Mouse (Mus musculus) ES-CJ7 (cell line): ENCODE results near the gene Ntpcr.

Experiments used
- DNase-seq: peaks from one replicate; pipeline ENCODE4 v3.0.0; 2011; ENCODE audit warnings: low read depth, low spot score

The Ntpcr gene

DNA sequence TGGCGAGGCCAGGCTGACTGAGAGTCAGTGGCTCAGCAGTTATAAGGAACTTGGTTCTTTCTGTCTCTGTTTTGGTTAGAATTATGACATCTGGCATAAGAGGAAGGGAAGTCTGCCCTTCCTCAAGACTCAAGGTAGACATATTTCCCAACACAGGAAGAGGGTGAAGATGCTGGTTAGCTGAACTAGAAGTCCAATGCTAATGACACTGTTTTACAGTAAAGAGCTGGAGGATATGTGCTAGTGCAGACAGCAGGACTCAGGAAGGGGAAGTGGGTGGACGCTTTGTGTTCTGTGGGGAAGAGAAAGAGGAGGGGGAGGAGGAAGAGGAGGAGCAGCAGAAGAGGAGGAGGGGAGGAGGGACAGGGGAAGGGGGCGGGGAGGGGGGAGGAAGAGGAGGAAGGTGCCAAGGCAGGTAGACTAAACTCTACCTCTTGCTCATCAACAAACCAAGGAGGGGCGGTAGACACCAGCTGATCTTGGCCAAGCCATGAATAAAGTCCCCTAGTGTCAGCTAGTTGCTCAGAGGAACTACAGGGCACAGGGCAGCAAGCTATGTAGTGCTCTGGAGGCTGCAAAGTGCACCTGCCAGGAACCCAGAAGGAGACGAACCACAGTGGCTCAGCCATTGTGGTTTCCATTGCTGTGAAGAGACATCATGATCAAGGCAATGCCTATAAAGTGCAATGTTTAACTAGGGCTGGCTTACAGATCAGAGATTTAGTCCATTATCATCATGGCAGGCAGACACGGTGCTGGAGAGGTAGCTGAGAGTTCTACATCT, 4.5 kb upstream of the Ntpcr start:
- DNase-seq, result no peak

DNA sequence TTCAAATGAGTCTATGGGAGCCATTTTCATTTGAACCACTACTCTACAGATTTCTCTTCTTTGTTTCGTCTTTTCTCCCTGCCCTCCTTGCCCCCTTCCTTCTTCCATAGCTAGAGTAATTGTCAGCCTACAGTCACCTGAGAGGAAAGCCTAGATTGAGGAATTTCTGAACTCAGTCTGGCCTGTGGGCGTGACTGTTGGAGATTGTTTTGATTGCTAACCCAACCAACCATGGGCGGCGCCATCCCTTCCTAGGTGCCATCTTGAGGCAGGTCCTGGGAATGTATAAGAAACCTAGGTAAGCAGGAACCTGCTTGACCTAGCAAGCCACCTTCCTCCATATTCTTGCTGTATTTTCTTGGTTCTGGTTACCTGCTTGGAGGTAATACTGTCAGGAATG, 3.6 kb upstream of the Ntpcr start:
- DNase-seq, result peak; percentile 53

DNA sequence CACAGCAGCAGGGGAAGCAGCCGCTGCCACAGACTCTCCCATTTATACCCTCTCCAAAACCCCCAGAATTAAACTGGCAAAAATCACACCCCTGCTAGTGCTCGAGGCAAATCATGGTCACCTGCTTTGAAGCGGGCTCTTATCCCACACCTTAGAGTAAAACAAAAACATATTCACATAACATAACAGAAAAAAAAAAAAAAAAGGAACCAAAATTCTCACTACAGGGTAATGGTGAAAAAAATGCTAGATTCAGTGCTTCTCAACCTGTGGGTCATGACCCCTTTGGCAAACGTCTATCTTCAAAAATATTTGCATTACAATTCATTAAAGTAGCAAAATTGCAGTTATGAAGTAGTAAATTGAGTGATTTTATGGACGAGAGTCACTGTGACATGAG, 2.8 kb upstream of the Ntpcr start:
- DNase-seq, result no peak

DNA sequence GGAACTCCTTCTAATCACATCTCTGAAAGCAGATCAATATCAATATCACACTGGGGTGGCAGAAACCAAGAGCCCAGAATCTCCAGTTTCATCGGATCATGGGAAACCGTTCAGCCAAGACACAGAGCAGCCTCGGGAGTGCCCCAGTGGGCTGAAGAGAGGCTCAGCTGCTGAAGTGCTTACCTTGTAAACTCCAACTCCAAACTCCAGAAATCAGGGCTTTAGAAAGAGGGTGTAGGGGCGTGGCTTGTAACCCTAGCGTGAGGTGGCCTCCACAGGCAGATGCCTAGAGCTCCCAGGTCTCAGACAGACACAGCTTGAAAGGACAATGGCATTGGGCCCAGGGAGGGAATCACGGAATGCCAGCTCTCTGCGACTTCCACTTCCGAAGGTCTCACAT, 2.0 kb upstream of the Ntpcr start:
- DNase-seq, result peak; percentile 44

DNA sequence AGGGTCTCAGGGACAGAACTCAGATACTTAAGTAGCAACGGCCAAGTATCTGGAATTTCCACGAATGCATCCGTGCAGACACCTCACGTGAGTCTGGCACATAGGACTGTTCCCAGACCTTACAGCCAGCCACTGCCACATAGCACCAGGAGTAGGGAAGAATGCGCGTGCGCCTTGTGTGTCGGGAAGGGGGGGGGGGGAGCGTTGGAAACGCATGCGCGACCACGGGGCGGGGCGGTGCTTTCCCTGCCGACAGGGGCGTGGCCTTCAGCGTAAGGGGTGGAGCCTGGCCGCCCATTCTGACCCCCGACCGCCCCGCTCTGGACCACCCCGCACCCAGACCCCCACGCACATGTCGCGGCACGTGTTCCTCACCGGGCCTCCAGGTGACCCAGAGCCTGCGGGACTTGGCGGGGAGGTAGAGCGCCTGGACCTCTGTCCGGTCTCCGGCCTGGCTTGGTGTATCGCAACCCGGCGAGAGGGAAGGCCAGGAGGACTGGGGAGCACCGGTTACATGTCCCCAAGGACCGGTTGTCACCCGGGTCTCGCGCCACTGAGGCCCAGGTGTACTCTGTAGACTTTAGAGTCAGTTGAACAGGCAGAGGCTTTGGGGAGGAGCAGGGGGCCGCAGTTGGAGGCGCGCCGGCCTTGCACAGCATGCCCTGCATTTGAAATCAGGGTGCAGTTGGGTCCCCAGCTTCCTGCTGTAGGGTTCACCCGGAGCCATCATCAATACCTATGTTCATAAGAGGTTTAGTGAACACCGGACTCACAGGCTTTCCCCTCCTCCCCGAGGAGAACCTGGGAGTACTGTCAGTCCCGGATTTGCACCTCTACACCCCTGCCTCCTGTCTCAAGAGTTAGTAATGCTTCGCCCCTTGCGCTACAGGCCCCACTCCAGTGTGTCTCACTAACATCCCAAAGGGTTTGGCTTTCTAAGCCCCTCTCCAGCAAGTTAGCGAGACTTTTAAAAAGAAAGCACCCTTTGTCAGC, 4.5 kb downstream of the Ntpcr start:
- peak; percentile 93 for DNase-seq

DNA sequence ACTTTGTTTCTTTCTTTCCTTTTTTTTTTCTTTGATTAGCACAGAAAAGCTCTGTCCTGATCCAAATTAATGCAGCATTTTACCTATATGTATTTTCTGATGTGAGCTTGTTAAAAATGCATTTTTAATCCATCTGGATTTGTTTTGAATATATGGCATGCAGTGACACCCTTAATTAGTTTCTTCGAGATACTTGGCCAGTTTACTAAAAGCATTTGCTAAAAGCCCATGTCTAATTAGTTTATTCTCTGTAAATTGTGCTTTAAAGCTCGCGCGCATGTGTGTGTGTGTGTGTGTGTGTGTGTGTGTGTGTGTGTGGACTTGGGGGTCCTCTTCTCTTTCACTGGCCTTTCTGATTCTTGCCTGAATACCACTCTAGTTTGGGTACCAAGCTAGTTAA, 9.2 kb downstream of the Ntpcr start:
- no peak for DNase-seq

DNA sequence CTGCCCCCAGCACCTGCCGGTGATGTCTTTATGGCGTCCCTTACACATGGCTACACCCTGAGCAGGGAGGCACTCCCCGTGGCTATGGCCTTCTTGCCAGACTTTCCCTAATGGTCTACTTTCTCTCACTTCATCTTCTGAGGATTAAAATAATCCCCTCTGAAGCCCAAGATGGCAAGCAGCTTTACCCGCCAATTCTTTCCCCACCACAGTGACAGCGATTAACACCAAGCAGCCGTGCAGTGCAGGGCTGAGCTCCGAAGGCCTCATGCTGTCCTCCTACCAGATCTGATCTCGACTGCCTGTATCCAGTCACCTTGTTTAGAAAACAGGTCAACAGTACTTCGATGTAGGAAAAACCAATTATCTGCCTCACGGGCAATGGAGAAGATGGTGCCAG, 10.9 kb downstream of the Ntpcr start:
- DNase-seq, result no peak

DNA sequence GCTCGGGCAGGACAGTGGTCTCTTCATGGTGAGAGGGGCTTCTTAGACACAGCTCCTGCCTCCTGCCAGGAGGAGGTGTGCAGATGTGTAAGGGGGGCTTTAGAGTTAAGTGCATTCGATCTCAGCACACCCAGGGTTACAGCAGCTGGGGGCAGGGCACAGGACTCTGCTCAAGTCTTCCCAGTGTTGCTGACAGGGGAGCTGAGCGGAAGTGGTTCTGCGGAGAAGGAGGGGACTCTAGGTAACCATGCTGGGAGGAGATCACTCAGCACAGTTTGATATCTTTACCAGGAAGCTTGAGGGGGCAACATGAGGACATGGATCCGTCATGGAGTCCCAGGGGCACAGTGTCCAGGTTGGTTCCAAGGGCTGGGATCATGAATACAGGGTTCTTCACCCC, 11.6 kb downstream of the Ntpcr start:
- DNase-seq, result no peak

DNA sequence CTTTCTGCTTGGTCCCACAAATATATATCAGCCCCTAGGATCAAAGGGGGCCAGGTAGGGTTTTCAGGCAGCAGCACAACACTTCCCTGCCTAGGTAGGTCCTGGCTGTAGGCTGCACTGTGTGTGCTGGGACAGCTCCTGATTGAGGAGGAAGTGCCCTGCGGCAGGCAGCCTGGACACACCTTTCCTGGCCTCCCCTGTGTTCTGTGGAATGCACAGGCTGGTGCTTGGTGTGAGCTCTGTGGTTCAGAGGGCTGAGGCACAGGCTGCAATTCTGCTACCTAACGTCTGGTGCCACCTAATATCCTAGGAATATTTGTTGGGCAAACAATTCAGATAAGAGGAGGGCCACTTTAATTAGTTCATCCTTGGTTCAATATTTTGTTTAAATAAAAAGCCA, 12.1 kb downstream of the Ntpcr start:
- DNase-seq, result no peak

DNA sequence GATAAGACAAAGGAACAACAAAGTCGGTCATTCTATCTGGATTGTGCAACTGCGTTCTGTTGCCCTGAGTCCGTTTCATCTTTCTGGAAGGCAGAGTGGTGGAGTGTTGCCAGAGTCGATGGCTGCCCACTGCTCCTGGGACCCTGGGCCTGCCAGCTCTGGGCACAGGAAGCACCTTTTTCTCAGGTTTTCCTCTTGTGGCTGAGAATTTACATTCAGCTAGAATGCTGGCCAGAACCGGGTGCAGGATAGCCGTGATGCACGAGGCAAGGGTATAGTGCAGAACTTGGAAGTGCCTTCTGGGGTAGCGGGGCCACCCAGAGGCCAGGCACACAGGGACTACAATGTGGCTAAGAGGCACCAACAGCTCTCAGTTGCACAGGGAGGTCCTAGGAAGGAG, 12.6 kb downstream of the Ntpcr start:
- DNase-seq, result no peak

DNA sequence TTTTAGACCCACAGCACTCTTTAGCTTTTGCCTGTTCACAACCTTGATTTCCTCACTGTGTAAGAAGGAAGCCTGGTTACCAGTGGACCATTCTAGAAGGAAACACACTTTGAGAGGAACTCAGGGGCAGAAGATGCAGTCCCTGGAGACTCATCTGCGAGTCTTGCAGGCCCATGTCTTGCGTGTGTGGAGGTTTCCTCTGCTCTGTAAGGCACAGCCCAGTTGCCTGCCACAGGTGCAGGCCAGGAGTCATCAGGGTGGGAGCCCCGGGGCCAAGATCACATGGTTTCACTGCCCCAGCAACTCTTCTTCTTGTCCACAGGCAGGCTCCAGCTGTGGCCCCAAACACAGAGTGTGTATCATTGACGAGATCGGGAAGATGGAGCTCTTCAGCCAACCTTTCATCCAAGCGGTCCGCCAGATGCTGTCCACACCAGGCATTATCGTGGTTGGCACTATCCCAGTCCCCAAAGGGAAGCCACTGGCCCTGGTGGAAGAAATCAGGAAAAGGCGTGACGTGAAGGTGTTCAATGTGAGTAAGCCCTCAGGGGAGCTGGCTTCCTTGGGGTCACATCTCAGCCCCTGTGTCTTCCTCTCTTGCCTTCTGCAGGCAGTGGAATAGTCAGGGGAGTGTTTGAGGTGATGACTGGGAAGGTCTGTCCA, 15.3 kb downstream of the Ntpcr start:
- DNase-seq, result no peak

DNA sequence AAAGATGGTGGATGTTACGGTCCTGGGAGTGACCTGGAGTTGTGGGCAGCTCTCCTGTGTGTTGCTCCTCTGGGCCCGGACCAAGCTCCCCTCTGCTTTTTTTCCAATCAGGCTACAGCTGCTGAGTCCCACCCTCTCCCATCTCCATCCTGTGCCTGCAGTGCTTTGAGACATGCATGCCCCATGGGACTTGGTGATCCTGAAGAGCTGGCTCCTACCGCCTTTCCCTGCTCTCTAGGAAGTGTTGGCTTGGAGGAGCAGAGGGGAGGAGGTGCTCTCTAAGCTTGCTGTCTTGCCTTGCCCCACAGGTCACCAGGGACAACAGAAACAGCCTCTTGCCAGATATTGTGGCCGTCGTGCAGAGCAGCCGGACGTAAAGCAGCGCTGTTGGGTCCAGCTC, 17.6 kb downstream of the Ntpcr start:
- DNase-seq, result no peak

DNA sequence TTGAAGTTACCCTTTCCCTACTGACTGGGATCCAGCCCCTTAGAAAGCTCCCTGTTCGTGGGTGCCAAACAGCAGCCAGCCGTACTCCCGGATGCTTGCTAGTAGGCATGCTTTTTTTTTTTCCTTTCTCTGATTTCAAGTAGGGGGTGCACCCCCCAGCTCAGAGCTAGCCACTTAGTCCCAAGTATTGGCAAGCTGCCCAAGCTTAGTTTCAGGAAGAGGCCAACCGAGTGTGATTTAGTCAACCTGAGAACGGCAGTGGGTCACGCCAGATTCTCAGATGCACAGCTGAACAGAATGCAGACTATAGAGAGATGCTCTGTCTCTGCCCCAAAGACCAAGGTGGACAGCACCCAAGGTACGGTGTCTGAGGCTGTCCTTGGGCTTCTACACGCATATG, 21.1 kb downstream of the Ntpcr start:
- no peak for DNase-seq

DNA sequence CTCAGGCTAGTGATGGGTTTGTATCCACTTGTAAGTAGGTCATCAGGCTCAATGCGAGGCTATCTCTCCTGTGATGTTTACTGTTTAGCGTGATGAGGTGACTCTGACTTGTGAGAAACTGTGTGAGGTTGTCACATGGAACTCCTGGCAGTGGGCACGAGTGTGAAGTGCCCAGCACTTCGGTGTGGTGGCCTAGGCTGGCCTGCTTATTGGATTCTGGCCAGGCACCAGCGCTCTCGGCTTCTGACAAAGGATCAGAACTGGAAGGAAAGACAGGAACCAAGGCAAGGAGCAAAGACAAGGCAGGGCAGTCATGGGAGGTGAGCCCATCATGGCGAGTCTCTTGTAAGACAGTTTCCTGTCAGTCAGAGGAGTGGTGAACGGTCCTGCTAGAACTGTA, 26.1 kb downstream of the Ntpcr start:
- DNase-seq, result no peak

DNA sequence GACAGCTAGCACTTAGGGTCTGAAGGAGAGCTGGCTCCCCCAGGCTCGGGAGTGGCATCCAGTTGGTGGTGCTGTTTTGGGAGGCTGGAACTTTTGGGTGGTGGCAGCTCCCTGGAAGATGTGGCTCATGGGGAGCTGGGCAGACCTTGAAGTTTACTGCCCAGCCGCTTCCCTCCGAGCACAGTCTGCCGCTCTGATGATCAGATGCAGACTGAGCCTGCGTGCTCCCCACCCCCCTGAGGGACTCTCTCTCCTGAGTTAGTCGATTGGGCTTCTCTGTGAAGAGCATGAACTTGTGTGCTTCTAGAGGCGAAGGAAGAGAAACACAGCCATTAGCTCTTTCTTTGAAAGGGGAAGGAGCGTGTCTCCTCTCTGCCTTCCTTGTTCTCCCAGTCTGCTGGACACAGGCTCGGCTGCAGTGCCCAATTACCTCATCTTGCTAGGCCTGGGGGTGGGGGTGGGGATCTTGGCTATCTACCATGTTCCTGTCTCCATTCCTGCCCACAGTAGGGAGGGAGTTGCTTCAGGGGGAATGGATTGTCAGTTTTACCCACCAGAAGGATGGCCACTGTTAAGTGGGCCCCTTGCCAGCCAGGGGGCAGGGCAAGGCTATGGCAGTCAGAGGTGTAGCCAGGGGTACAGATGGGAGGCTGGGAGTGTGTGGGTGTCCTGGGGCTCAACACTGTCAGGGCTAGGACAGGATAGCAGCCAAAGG, 26.8 kb downstream of the Ntpcr start:
- no peak for DNase-seq

DNA sequence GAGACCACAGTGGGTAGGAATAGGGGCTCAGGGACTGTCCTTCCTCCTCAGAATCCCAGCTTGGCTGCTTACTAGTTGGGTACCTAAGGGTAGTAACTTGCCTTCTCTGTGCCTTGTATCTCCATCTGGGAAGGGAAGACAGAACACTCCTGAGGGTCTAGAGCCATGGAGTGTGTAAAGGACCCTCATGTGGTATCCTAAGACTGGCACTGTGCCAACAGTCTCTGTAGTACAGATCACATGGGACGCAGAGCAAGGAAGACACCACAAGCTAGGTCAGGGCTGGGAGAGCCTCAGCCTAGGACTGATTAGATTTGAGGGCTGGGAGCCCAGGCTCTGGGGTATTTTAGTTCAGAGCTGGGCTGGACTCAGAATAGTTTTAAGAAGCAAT, 27.3 kb downstream of the Ntpcr start:
- no peak for DNase-seq

DNA sequence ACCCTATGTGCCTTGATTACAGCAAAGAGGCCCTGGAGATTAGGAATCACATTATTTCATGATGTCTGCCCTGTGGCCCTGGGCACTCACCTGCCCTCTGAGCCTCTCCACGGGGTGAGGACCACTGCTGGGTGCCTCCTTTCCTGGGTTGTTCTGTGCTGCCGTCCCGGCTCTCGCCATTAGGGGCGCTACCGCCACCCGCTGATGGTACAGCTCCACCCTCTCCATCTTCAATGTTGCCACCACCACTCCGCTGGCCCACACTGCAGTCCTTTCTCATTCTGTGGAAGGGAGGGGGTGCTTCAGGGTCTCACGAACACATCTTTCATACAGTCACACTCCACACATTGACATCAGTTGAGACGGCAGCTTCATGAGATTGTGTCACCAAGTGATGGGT, 29.3 kb downstream of the Ntpcr start:
- DNase-seq, result peak; percentile 54

DNA sequence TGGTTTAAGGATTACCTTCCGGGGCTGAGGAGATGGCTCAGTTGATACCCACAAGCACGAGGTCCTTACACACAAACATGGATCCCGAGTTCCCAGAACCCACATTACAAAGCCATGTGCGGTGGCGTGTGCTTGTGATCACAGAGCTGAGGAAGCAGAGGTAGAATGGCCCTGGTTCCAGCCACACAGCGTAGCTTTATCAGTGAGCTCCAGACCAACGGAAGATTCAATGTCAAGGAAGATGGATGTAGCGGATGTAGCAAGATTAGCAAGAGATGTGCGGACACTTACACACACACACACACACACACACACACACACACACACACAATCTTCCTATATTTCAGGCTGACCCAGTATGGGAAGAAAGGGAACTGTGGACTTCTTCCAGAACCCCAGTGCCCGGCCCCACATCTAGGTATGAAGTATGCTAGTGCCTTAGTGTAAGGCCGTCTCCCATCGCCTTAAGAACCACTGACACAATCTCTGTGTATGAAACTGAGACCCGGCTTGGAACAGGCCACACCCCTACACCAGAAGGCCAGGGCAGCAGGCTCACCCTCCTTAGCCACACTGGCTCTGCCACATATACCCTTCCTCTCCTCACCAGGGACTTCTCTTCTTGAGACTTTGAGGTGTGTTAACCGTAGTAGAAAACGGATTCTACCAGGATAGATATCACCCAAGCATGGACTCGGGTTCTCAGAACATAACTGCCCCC, 33.5 kb downstream of the Ntpcr start:
- no peak for DNase-seq

DNA sequence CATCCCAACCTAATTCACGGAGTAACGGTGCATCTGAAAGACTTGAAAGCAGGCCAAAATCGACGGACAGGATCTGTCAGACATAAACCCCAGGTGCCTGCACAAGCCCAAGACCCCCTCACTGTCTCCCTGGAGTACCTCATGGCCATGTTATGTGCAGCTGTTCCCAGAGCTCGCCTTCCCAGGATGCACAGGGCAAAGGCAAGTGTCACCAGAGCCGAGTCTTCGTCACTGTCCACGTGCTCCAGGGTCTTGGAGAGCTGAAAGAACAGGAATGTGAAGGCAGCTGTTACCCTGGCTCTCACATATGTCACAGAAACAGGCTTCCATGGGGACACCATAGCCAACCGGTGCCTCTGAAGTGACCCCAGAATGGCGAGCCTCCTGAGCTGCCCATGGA, 38.3 kb downstream of the Ntpcr start:
- no peak for DNase-seq

DNA sequence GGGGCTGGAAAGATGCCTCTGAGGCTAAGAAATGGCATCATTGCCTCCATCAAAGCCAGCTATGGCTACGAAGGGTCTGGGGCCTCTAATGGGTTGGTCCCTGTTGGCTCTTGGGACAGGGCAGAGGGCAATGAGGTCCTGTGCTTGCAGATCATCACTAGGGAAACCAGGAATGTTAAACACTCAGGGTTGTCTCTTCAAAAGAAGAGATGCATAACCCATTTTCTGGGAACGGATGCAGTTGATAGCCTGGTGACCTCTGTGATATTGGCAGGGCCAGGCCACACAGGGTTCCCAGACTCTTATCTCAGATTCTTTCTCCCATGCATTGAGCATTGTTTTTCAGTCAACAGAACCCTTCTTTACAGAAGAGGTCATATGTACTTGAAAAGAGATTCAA, 42.5 kb downstream of the Ntpcr start:
- DNase-seq, result peak; percentile 40

DNA sequence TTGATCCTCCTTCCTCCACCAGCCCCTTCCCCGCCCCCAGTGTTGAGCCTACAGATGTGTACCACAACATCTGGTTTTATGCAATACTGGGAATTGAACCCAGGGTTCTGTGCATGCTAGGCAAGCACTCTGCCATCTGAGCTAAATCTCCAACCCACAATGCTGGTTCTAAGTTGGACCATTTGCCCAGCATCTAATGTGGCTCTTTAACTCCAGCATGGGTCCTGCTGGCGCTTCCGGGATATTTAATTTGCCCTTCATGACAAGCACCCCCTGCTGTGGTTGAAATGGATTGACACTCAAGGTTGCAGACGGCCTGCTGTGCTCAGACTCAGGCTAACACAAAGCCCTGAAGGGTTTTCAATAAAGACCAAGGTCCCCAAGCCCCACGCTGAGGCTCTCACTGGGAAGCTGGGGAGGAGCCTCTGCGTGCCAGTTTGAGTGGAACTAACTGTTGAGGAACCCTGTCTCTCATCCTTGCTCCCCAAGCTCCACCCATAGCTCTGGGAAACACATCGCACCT, 43.6 kb downstream of the Ntpcr start:
- peak; percentile 99 for DNase-seq
